Mouse (Mus musculus) heart, embryonic 11.5 days (tissue): ENCODE data around the gene Gimap8. TPM values are rescaled to one million over a fixed set of nuclear protein-coding genes. Genes with fewer than 3 reads are reported as not detected.

Experiments
- ATAC-seq: fragments of 200-750 bp; cut with Nextera tagmentation; replicated peaks from 2 replicates; pipeline ENCODE4 v1.8.0; 2017; ENCODE audit warnings: moderate library complexity; ENCODE audit not compliant: insufficient number of reproducible peaks, low FRiP score, low TSS enrichment
- H3K27ac ChIP-seq: fragments of 300-500 bp; sonication (generic); 2 replicates; pipeline ENCODE4 v1.5.1; 2014; ENCODE audit warnings: mild to moderate bottlenecking, low read depth, low read length
- H3K27me3 ChIP-seq: fragments of 300-500 bp; sonication (generic); 2 replicates; pipeline ENCODE4 v1.6.1; 2014; ENCODE audit warnings: mild to moderate bottlenecking, low read length, mixed read lengths; ENCODE audit not compliant: control insufficient read depth, insufficient read depth
- H3K36me3 ChIP-seq: fragments of 300-500 bp; sonication (generic); 2 replicates; pipeline ENCODE4 v1.6.1; 2014; ENCODE audit warnings: mild to moderate bottlenecking, low read length, moderate library complexity, mixed read lengths; ENCODE audit not compliant: control insufficient read depth, insufficient read depth
- H3K4me1 ChIP-seq: fragments of 300-500 bp; sonication (generic); 2 replicates; pipeline ENCODE4 v1.6.1; 2014; ENCODE audit warnings: low read length; ENCODE audit not compliant: control insufficient read depth, insufficient read depth
- H3K4me2 ChIP-seq: fragments of 300-500 bp; sonication (generic); 2 replicates; pipeline ENCODE4 v1.6.1; 2014; ENCODE audit warnings: mild to moderate bottlenecking, moderate library complexity
- H3K4me3 ChIP-seq: fragments of 300-500 bp; sonication (generic); 2 replicates; pipeline ENCODE4 v1.5.1; 2014; ENCODE audit warnings: low read depth, low read length
- H3K9ac ChIP-seq: fragments of 300-500 bp; sonication (generic); 2 replicates; pipeline ENCODE4 v1.6.1; 2014; ENCODE audit warnings: mild to moderate bottlenecking, low read depth, low read length, moderate library complexity
- H3K9me3 ChIP-seq: fragments of 300-500 bp; sonication (generic); replicated peaks from 2 replicates; pipeline ENCODE4 v1.6.1; 2016; ENCODE audit warnings: low read length; ENCODE audit not compliant: control insufficient read depth
- WGBS: fragments of 180-500 bp; shearing (Covaris S2); extraction: QIAGEN DNeasy Blood & Tissue Kit; methylation state at CpG from one replicate; pipeline ENCODE4 v1.1.7; 2014; ENCODE audit not compliant: insufficient replicate concordance; 5-methylcytosine and 5-hydroxymethylcytosine counted together
- polyA plus RNA-seq: library from polyadenylated mRNA; unstranded; fragments of >200 nt; fragmentation: Nextera tagmentation; extraction: Ambion mirVana; gene quantifications from 2 replicates; pipeline ENCODE4 v1.2.1, GENCODE M21; 2014

Gene Gimap8
- polyA plus RNA-seq, 1 experiment from 2014 or later = 0.26 TPM

- no peak for ATAC-seq
- Histone ChIP-seq H3K4me2 (no peak overlapping the region), H3K9me3 (no peaks in the 10 kb centered on the region), H3K9ac (no peak overlapping the region), H3K27me3 (no peaks in the 10 kb centered on the region), H3K27ac (no peak overlapping the region; the same call in 1 of the 2 replicates), H3K4me1 (no peaks in the 10 kb centered on the region), H3K36me3 (no peaks in the 10 kb centered on the region), H3K4me3 (no peak overlapping the region)
- 41% methylated on average over 4 of the region's 4 CpGs for WGBS
Observed at GRCm38 (mm10) chr6:48684806-48685205, 37.8 kb downstream of the Gimap8 start.

- Histone ChIP-seq H3K27me3 (no peaks in the 10 kb centered on the region), H3K9ac (no peak overlapping the region), H3K9me3 (no peaks in the 10 kb centered on the region), H3K4me1 (no peaks in the 10 kb centered on the region), H3K4me3 (no peak overlapping the region), H3K4me2 (no peak overlapping the region), H3K27ac (no peak overlapping the region; the same call in 1 of the 2 replicates), H3K36me3 (no peaks in the 10 kb centered on the region)
- no peak for ATAC-seq
- WGBS = 70% methylated on average over 2 of the region's 2 CpGs
Observed at GRCm38 (mm10) chr6:48685251-48685650, 38.2 kb downstream of the Gimap8 start.

GRCm38 (mm10) chr6:48685694-48686665 is 38.9 kb downstream of the Gimap8 start:
- H3K4me3 ChIP-seq = no peak overlapping the region
- H3K27ac ChIP-seq = no peak overlapping the region; the same call in 1 of the 2 replicates

GRCm38 (mm10) chr6:48687077-48687476 is 40.0 kb downstream of the Gimap8 start:
- H3K27ac ChIP-seq = no peak overlapping the region
- H3K4me3 ChIP-seq = no peak overlapping the region
- no peaks in the 10 kb centered on the region for H3K27me3 ChIP-seq
- ATAC-seq = no peak
- H3K4me1 ChIP-seq = no peaks in the 10 kb centered on the region
- H3K36me3 ChIP-seq = no peaks in the 10 kb centered on the region
- H3K9ac ChIP-seq = no peak overlapping the region
- H3K9me3 ChIP-seq = no peaks in the 10 kb centered on the region
- WGBS = 57% methylated on average over 2 of the region's 2 CpGs
- H3K4me2 ChIP-seq = no peak overlapping the region

More at GRCm38 (mm10) chr6:48685694-48686665, 38.9 kb downstream of the Gimap8 start:
- no peaks in the 10 kb centered on the region for H3K4me1 ChIP-seq
- no peaks in the 10 kb centered on the region for H3K36me3 ChIP-seq
- no peak for ATAC-seq
- WGBS = 72% methylated on average over 7 of the region's 7 CpGs
- H3K27me3 ChIP-seq = no peaks in the 10 kb centered on the region
- H3K9ac ChIP-seq = no peak overlapping the region
- H3K9me3 ChIP-seq = no peaks in the 10 kb centered on the region
- no peak overlapping the region for H3K4me2 ChIP-seq

- H3K4me2 ChIP-seq = no peak overlapping the region
- no peaks in the 10 kb centered on the region for H3K9me3 ChIP-seq
- H3K4me1 ChIP-seq = no peaks in the 10 kb centered on the region
- 53% methylated on average over 2 of the region's 2 CpGs for WGBS
- H3K9ac ChIP-seq = no peak overlapping the region
- ATAC-seq = no peak
- no peak overlapping the region for H3K4me3 ChIP-seq
- H3K27me3 ChIP-seq = no peaks in the 10 kb centered on the region
- H3K36me3 ChIP-seq = no peaks in the 10 kb centered on the region
- H3K27ac ChIP-seq = no peak overlapping the region
Observed at GRCm38 (mm10) chr6:48689320-48689719, 42.3 kb downstream of the Gimap8 start.

- Histone ChIP-seq H3K36me3 (no peaks in the 10 kb centered on the region), H3K4me3 (no peak overlapping the region), H3K27ac (no peak overlapping the region), H3K4me2 (no peak overlapping the region), H3K4me1 (no peaks in the 10 kb centered on the region), H3K9me3 (no peaks in the 10 kb centered on the region), H3K27me3 (no peaks in the 10 kb centered on the region), H3K9ac (no peak overlapping the region)
- 80% methylated on average over 6 of the region's 6 CpGs for WGBS
- no peak for ATAC-seq
Observed at GRCm38 (mm10) chr6:48692962-48693361, 45.9 kb downstream of the Gimap8 start.

GRCm38 (mm10) chr6:48696830-48697554 is 50.0 kb downstream of the Gimap8 start:
- no peak for ATAC-seq
- WGBS = 77% methylated on average over 4 of the region's 4 CpGs
- no peak overlapping the region for H3K4me3 ChIP-seq
- H3K4me1 ChIP-seq = no peaks in the 10 kb centered on the region
- no peaks in the 10 kb centered on the region for H3K9me3 ChIP-seq
- H3K27me3 ChIP-seq = no peaks in the 10 kb centered on the region
- no peak overlapping the region for H3K9ac ChIP-seq
- no peak overlapping the region for H3K27ac ChIP-seq
- H3K4me2 ChIP-seq = no peak overlapping the region
- no peaks in the 10 kb centered on the region for H3K36me3 ChIP-seq

- Histone ChIP-seq H3K9me3 (no peaks in the 10 kb centered on the region), H3K36me3 (no peaks in the 10 kb centered on the region), H3K4me3 (no peak overlapping the region), H3K4me2 (no peak overlapping the region), H3K9ac (no peak overlapping the region), H3K4me1 (no peaks in the 10 kb centered on the region), H3K27ac (no peak overlapping the region), H3K27me3 (no peaks in the 10 kb centered on the region)
- ATAC-seq = no peak
- 66% methylated on average over 1 of the region's 1 CpGs for WGBS
Observed at GRCm38 (mm10) chr6:48697555-48697930, 50.5 kb downstream of the Gimap8 start.
